9 mouse cellular contexts compared by ENCODE assay signal in the genomic region with DNA sequence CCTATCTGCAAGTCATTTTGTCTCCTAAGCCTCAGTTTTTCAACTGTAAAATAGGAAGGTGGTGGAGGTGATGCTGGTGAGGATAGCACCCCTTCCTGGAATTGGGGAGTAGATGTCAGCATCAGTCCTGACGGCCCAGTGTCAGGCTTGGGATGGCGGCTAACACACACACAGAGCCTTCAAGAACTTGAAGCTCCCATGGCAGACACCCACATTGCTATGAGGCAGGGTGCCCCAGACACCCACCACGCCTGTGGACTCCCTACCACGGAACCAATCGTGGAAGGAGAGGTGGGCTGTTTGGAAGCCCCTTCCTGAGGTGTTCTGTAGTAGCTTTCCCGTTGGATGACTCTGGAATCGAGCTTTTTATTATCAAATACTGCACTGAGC. TPM values are rescaled to one million over a fixed set of nuclear protein-coding genes. Genes with fewer than 3 reads are reported as not detected.
DNase-seq lines count a peak whose midpoint lies in the region; ATAC-seq and TF ChIP-seq lines count a peak whose summit lies in the region.
"Had no signal": no experiment of that assay in that cellular context is flagged by ENCODE, and none has a peak within 500 bp of the region (broad histone marks: within the 10 kb centered on the region; RNA-seq: fewer than 3 reads in every experiment).

No protein-coding gene starts in this region.

- peak overlapping the region; percentile 15 for H3K9ac ChIP-seq in kidney, postnatal 0 days (ENCODE audit: low read depth, low read length)
- H3K9ac ChIP-seq in intestine, embryonic 16.5 days (ENCODE audit: low read depth, low read length) = peak overlapping the region; percentile 53

- TF ChIP-seq CTCF in kidney, postnatal 0 days (IDR thresholded peaks at IDR 0.05; ENCODE audit: low read depth) = no peak
- TF ChIP-seq CTCF in embryonic fibroblast, embryonic 13.5 days (IDR thresholded peaks at IDR 0.05; ENCODE audit: borderline replicate concordance, insufficient read depth, low read length) = no peak

- H3K9me3 ChIP-seq in kidney, postnatal 0 days (replicated peaks; ENCODE audit: low read length) = no peaks in the 10 kb centered on the region
- H3K9me3 ChIP-seq in intestine, embryonic 16.5 days (ENCODE audit: control insufficient read depth, low read length) = no peaks in the 10 kb centered on the region

- ATAC-seq in kidney, postnatal 0 days (replicated peaks; ENCODE audit: low FRiP score, low read depth) = no peak
- no peak for ATAC-seq in intestine, embryonic 16.5 days
- ATAC-seq in CD4-positive, CD25-positive, alpha-beta regulatory T cell, adult 4 months = no peak

- H3K4me1 ChIP-seq in kidney, postnatal 0 days (replicated peaks; ENCODE audit: insufficient read depth, low read length) = peaks cover 5% of the 10 kb centered on the region; the same call in 1 of the 2 replicates
- 0 out of 2 replicates have a peak, but pooled peaks cover 2% of the 10 kb centered on the region for H3K4me1 ChIP-seq in embryonic fibroblast, embryonic 13.5 days (ENCODE audit: control insufficient read depth, insufficient read depth, low read length)
- H3K4me1 ChIP-seq in intestine, embryonic 16.5 days (ENCODE audit: control insufficient read depth, insufficient read depth, low read length) = peaks cover 13% of the 10 kb centered on the region

- 28% methylated on average over 7 of the region's 7 CpGs for WGBS in kidney, postnatal 0 days
- 32% methylated on average over 7 of the region's 7 CpGs for WGBS in intestine, embryonic 16.5 days

- intact Hi-C loops in left cerebral cortex, postnatal 36 days (cut with DNase I) = no loop called here

- H3ac ChIP-seq in myocyte (ENCODE audit: control insufficient read depth, insufficient read length) = no peak overlapping the region

- TF ChIP-seq POLR2A in embryonic fibroblast, embryonic 13.5 days (IDR thresholded peaks at IDR 0.05; ENCODE audit: low read depth, low read length) = no peak
- TF ChIP-seq POLR2A in myocyte (IDR thresholded peaks at IDR 0.05; ENCODE audit: insufficient read length, low read depth) = no peak

- H3K27me3 ChIP-seq in kidney, postnatal 0 days (ENCODE audit: insufficient read depth, low read length) = no peaks in the 10 kb centered on the region
- H3K27me3 ChIP-seq in intestine, embryonic 16.5 days (replicated peaks; ENCODE audit: control insufficient read depth, insufficient read depth, low read length) = no peaks in the 10 kb centered on the region; the same call in 1 of the 2 replicates
- H3K27me3 ChIP-seq in myocyte (ENCODE audit: control insufficient read depth, insufficient read depth, insufficient read length) = no peaks in the 10 kb centered on the region

- peak overlapping the region; percentile 72 for H3K4me2 ChIP-seq in kidney, postnatal 0 days (ENCODE audit: low read length)
- H3K4me2 ChIP-seq in intestine, embryonic 16.5 days (ENCODE audit: low read depth, low read length) = peak overlapping the region; percentile 95
- H3K4me2 ChIP-seq in myocyte (ENCODE audit: low read depth) = peak overlapping the region; percentile 64

- H3K27ac ChIP-seq in kidney, postnatal 0 days = no peak overlapping the region
- H3K27ac ChIP-seq in embryonic fibroblast, embryonic 13.5 days (ENCODE audit: insufficient read depth, low read length) = no peak overlapping the region
- no peak overlapping the region for H3K27ac ChIP-seq in intestine, embryonic 16.5 days (ENCODE audit: low read length)

- H3K79me2 ChIP-seq in myocyte (ENCODE audit: control insufficient read depth, insufficient read depth) = no peaks in the 10 kb centered on the region

- no peaks in the 10 kb centered on the region for H3K36me3 ChIP-seq in kidney, postnatal 0 days (ENCODE audit: insufficient read depth, low read length)
- H3K36me3 ChIP-seq in intestine, embryonic 16.5 days (ENCODE audit: control insufficient read depth, insufficient read depth, low read length) = no peaks in the 10 kb centered on the region
- H3K36me3 ChIP-seq in myocyte (ENCODE audit: control insufficient read depth, insufficient read depth) = no peaks in the 10 kb centered on the region

- H3K4me3 ChIP-seq in kidney, postnatal 0 days (replicated peaks; ENCODE audit: low read depth, low read length) = peak overlapping the region; percentile 38
- H3K4me3 ChIP-seq in embryonic fibroblast, embryonic 13.5 days (ENCODE audit: insufficient read depth, low read length) = peak overlapping the region; percentile 17; the same call in 1 of the 2 replicates
- H3K4me3 ChIP-seq in intestine, embryonic 16.5 days (ENCODE audit: low read length) = peak overlapping the region; percentile 52
- H3K4me3 ChIP-seq in myocyte = no peak overlapping the region

- DNase-seq in kidney, postnatal 0 days (ENCODE audit: low spot score) = no peak
- DNase-seq in kidney, adult 18-20 months = no peak
- DNase-seq in cerebellum, adult 9-11 months = no peak
- no peak for DNase-seq in left cerebral cortex, postnatal 36 days (ENCODE audit: low spot score in 2 of 2)
- DNase-seq: kidney, adult 9 months had no signal

TF ChIP-seq in myocyte, 11 proteins besides CTCF, POLR2A, EP300 and RAD21:
- TF ChIP-seq E2F4 (IDR thresholded peaks at IDR 0.05; ENCODE audit: insufficient read depth) (no peak), REST (IDR thresholded peaks at IDR 0.05; ENCODE audit: insufficient read depth, insufficient read length) (no peak), TCF12 (IDR thresholded peaks at IDR 0.05; ENCODE audit: insufficient read depth, poor library complexity, severe bottlenecking) (no peak), POLR2AphosphoS2 (IDR thresholded peaks at IDR 0.05; ENCODE audit: insufficient read length, low read depth) (no peak), MYOG (IDR thresholded peaks at IDR 0.05; ENCODE audit: control insufficient read depth in 1 of 3, insufficient read depth in 1 of 3, insufficient read length in 2 of 3, low read depth in 2 of 3) (no peak), MYOD1 (IDR thresholded peaks at IDR 0.05; ENCODE audit: control insufficient read depth in 1 of 3, insufficient read length in 2 of 3, low read depth in 2 of 3) (no peak), CEBPB (IDR thresholded peaks at IDR 0.05; ENCODE audit: insufficient read depth, poor library complexity, severe bottlenecking) (no peak), TCF3 (IDR thresholded peaks at IDR 0.05; ENCODE audit: insufficient read length, low read depth) (no peak), USF1 (IDR thresholded peaks at IDR 0.05; ENCODE audit: low read depth) (no peak), SRF (IDR thresholded peaks at IDR 0.05; ENCODE audit: control insufficient read depth, insufficient read length, low read depth) (no peak), MAX (IDR thresholded peaks at IDR 0.05; ENCODE audit: low read depth) (no peak)

RNA-seq across cellular contexts. Expression of gene D630003M21Rik, which starts 0.5 kb away (rescaled TPM):
- 4.0 and 4.7 TPM in 2 replicates for polyA plus RNA-seq in kidney, postnatal 0 days (2015; fragmentation: Nextera tagmentation; extraction: Ambion mirVana)
- polyA plus RNA-seq in embryonic fibroblast, embryonic 13.5 days (2011; ENCODE audit: insufficient read length, low read depth, missing spikeins) = 0.17 and 0.61 TPM in 2 replicates
- 2.8 and 2.9 TPM in 2 replicates for polyA plus RNA-seq in intestine, embryonic 16.5 days (2015; fragmentation: Nextera tagmentation; extraction: Ambion mirVana)
- 0.25 TPM for polyA plus RNA-seq in myocyte (2012; fragmentation: generic; extraction: Trizol)
- total RNA-seq in left cerebral cortex, postnatal 36 days (2021) = 1 to 10 TPM; 3.5 TPM
- polyA plus RNA-seq in CD4-positive, CD25-positive, alpha-beta regulatory T cell, adult 4 months (2017; shearing (Covaris generic)) = not detected

RNA-seq across cellular contexts. Expression of gene Bpi, which starts 28.4 kb away (rescaled TPM):
- polyA plus RNA-seq in kidney, postnatal 0 days (2015; fragmentation: Nextera tagmentation; extraction: Ambion mirVana) = 0.08 and 0.12 TPM in 2 replicates
- not detected in 2 replicates for polyA plus RNA-seq in embryonic fibroblast, embryonic 13.5 days (2011; ENCODE audit: insufficient read length, low read depth, missing spikeins)
- polyA plus RNA-seq in intestine, embryonic 16.5 days (2015; fragmentation: Nextera tagmentation; extraction: Ambion mirVana) = not detected in 2 replicates
- not detected for polyA plus RNA-seq in myocyte (2012; fragmentation: generic; extraction: Trizol)
- not detected for total RNA-seq in left cerebral cortex, postnatal 36 days (2021)
- polyA plus RNA-seq in CD4-positive, CD25-positive, alpha-beta regulatory T cell, adult 4 months (2017; shearing (Covaris generic)) = not detected
